8 mouse cellular contexts compared by ENCODE assay signal in the genomic region with DNA sequence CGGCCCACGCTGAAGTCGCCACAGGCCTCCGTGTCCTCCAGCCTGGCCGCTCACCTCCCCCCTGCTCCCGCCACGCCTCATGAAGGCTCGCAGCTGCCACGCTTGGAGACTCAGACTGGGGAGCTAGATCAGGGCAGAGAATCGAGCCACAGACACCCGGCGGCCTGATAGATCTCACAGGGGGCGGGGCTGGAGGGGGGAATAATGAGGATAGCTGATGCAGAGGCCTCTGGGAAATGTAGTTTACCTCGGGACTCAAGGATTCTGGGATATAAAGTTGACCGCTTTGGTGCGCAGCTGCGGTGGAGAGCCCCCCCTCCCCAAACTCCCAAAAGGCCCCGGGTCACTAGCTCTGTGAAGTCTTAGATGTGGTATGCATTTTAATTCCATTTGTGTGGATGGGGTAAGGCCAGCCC. TPM values are rescaled to one million over a fixed set of nuclear protein-coding genes. Genes with fewer than 3 reads are reported as not detected.
A peak's percentile ranks its signal among the peaks of the same experiment; 100 is the strongest.
DNase-seq lines count a peak whose midpoint lies in the region; ATAC-seq lines count a peak whose summit lies in the region.

Gene Zfp354b (minus strand): TSS at position 183 of the 416 bp plus-strand sequence.

- peak within 1 kb of the TSS; percentile 61 for H3K4me3 ChIP-seq in erythroblast, embryonic 14.5 days (replicated peaks)
- peak within 1 kb of the TSS; percentile 60 for H3K4me3 ChIP-seq in forebrain, embryonic 12.5 days (replicated peaks)
- peak within 1 kb of the TSS; percentile 83 for H3K4me3 ChIP-seq in heart, embryonic 16.5 days (ENCODE audit: low read length)
- peak within 1 kb of the TSS; percentile 60 for H3K4me3 ChIP-seq in liver, embryonic 12.5 days
- peak within 1 kb of the TSS; percentile 75 for H3K4me3 ChIP-seq in stomach, embryonic 15.5 days (replicated peaks)

- H3K9ac ChIP-seq in forebrain, embryonic 12.5 days, result peak within 1 kb of the TSS; percentile 75
- peak within 1 kb of the TSS; percentile 87 for H3K9ac ChIP-seq in heart, embryonic 16.5 days (ENCODE audit: low read length)
- H3K9ac ChIP-seq in liver, embryonic 12.5 days, result peak within 1 kb of the TSS; percentile 64
- peak within 1 kb of the TSS; percentile 57 for H3K9ac ChIP-seq in stomach, embryonic 15.5 days

- DNase-seq in kidney, postnatal 25 days, result peak; percentile 91 to 92
- DNase-seq in neural tube, embryonic 10.5 days (ENCODE audit: extremely low spot score, low spot score), result peak; percentile 89

- H3K4me1 ChIP-seq in erythroblast, embryonic 14.5 days (ENCODE audit: control insufficient read depth), result peaks cover 12% of the 10 kb centered on the region
- peaks cover 10% of the 10 kb centered on the region for H3K4me1 ChIP-seq in forebrain, embryonic 12.5 days
- peaks cover 7% of the 10 kb centered on the region for H3K4me1 ChIP-seq in heart, embryonic 16.5 days (ENCODE audit: control insufficient read depth, insufficient read depth, low read length)
- H3K4me1 ChIP-seq in liver, embryonic 12.5 days, result peaks cover 12% of the 10 kb centered on the region
- H3K4me1 ChIP-seq in stomach, embryonic 15.5 days, result peaks cover 9% of the 10 kb centered on the region; the same call in 1 of the 2 replicates

- peak within 1 kb of the TSS; percentile 84 for H3K4me2 ChIP-seq in forebrain, embryonic 12.5 days
- H3K4me2 ChIP-seq in heart, embryonic 16.5 days (ENCODE audit: low read depth, low read length), result peak within 1 kb of the TSS; percentile 81
- H3K4me2 ChIP-seq in liver, embryonic 12.5 days, result peak within 1 kb of the TSS; percentile 87
- peak within 1 kb of the TSS; percentile 96 for H3K4me2 ChIP-seq in stomach, embryonic 15.5 days

- H3K27me3 ChIP-seq in erythroblast, embryonic 14.5 days (ENCODE audit: control insufficient read depth), result peaks cover 22% of the 10 kb centered on the region
- H3K27me3 ChIP-seq in forebrain, embryonic 12.5 days, result peaks cover 14% of the 10 kb centered on the region; the same call in 1 of the 2 replicates
- H3K27me3 ChIP-seq in heart, embryonic 16.5 days (ENCODE audit: control insufficient read depth, insufficient read depth, low read length), result peaks cover 6% of the 10 kb centered on the region
- H3K27me3 ChIP-seq in liver, embryonic 12.5 days (replicated peaks), result peaks cover 27% of the 10 kb centered on the region
- no peaks in the 10 kb centered on the region for H3K27me3 ChIP-seq in stomach, embryonic 15.5 days (replicated peaks)

- H3K9me3 ChIP-seq in erythroblast, embryonic 14.5 days (ENCODE audit: control insufficient read depth, low read length), result no peaks in the 10 kb centered on the region
- no peaks in the 10 kb centered on the region for H3K9me3 ChIP-seq in forebrain, embryonic 12.5 days
- no peaks in the 10 kb centered on the region for H3K9me3 ChIP-seq in heart, embryonic 16.5 days (replicated peaks; ENCODE audit: control insufficient read depth, low read length)
- no peaks in the 10 kb centered on the region for H3K9me3 ChIP-seq in liver, embryonic 12.5 days (replicated peaks)
- H3K9me3 ChIP-seq in stomach, embryonic 15.5 days, result no peaks in the 10 kb centered on the region

- peak within 1 kb of the TSS; percentile 25; the same call in 1 of the 2 replicates for H3K27ac ChIP-seq in forebrain, embryonic 12.5 days
- H3K27ac ChIP-seq in heart, embryonic 16.5 days (ENCODE audit: low read length), result peak within 1 kb of the TSS; percentile 26; the same call in 1 of the 2 replicates
- H3K27ac ChIP-seq in liver, embryonic 12.5 days, result no peak within 1 kb of the TSS
- 0 out of 2 replicates have a peak within 1 kb of the TSS, but pooled peaks have one; percentile 9 for H3K27ac ChIP-seq in stomach, embryonic 15.5 days

- 0% methylated on average over 18 of the region's 18 CpGs for WGBS in forebrain, embryonic 12.5 days
- WGBS in heart, embryonic 16.5 days, result under 1% methylated on average over 18 of the region's 18 CpGs
- under 1% methylated on average over 18 of the region's 18 CpGs for WGBS in liver, embryonic 12.5 days (ENCODE audit: insufficient replicate concordance)
- WGBS in stomach, embryonic 15.5 days, result under 1% methylated on average over 18 of the region's 18 CpGs

- ATAC-seq in erythroblast, adult 5-6 weeks (replicated peaks; ENCODE audit: low FRiP score, poor library complexity, severe bottlenecking), result no peak
- ATAC-seq in forebrain, embryonic 12.5 days (ENCODE audit: low FRiP score), result peak; percentile 96
- peak; percentile 93 for ATAC-seq in heart, embryonic 16.5 days (replicated peaks; ENCODE audit: extremely low read depth, insufficient read depth, low FRiP score)
- peak; percentile 86 for ATAC-seq in liver, embryonic 12.5 days
- peak; percentile 90 for ATAC-seq in stomach, embryonic 15.5 days (ENCODE audit: insufficient read depth, low FRiP score, low read depth)

- H3K36me3 ChIP-seq in erythroblast, embryonic 14.5 days (ENCODE audit: control insufficient read depth), result no peaks in the 10 kb centered on the region
- H3K36me3 ChIP-seq in forebrain, embryonic 12.5 days (replicated peaks), result no peaks in the 10 kb centered on the region
- no peaks in the 10 kb centered on the region for H3K36me3 ChIP-seq in heart, embryonic 16.5 days (ENCODE audit: control insufficient read depth, insufficient read depth)
- H3K36me3 ChIP-seq in liver, embryonic 12.5 days, result no peaks in the 10 kb centered on the region
- H3K36me3 ChIP-seq in stomach, embryonic 15.5 days, result no peaks in the 10 kb centered on the region

RNA-seq across cellular contexts. Expression of gene Zfp354b, which starts in this region (rescaled TPM):
- not detected in 2 replicates for polyA plus RNA-seq in erythroblast, embryonic 14.5 days (2012)
- not detected in 2 replicates for total RNA-seq in erythroblast, adult 5-6 weeks (2015; ENCODE audit: low replicate concordance)
- total RNA-seq in erythroblast, adult 5-6 weeks (2017; ENCODE audit: low replicate concordance), result not detected in 2 replicates
- 1.7 and 2.2 TPM in 2 replicates for polyA plus RNA-seq in forebrain, embryonic 12.5 days (2016; fragmentation: Nextera tagmentation; extraction: Ambion mirVana)
- 0.81 and 1.1 TPM in 2 replicates for polyA plus RNA-seq in heart, embryonic 16.5 days (2015; fragmentation: Nextera tagmentation; extraction: Ambion mirVana)
- 0.29 and 0.39 TPM in 2 replicates for polyA plus RNA-seq in liver, embryonic 12.5 days (2016; fragmentation: Nextera tagmentation; extraction: Ambion mirVana)
- 1.0 and 1.3 TPM in 2 replicates for polyA plus RNA-seq in stomach, embryonic 15.5 days (2015; fragmentation: Nextera tagmentation; extraction: Ambion mirVana)

Comparison
In these comparisons a context has a peak if more than half of its experiments do, and no peak if none do; other contexts are left out.
1. Peak in ATAC-seq, H3K4me3 ChIP-seq, H3K9ac ChIP-seq and H3K4me2 ChIP-seq in liver, embryonic 12.5 days; RNA of the gene not detected or under 1 TPM.